Mouse (Mus musculus) megakaryocyte, embryonic 14.5 days (primary cell): ENCODE data around the gene Fabp3.

ENCODE experiments used
- FLI1 ChIP-seq: IDR thresholded peaks from 2 replicates; pipeline ENCODE4 v1.6.1; 2012; ENCODE audit warnings: low read length, inconsistent platforms, mixed read lengths
- GATA1 ChIP-seq: IDR thresholded peaks from 3 replicates; pipeline ENCODE4 v1.6.1; 2012; ENCODE audit warnings: mixed read lengths, low read length, inconsistent platforms, borderline replicate concordance

GRCm38 (mm10) chr4:130350690-130351422 lies 42.5 kb downstream of the Fabp3 start:
- TF ChIP-seq GATA1 (no peak), FLI1 (no peak)
